Mouse (Mus musculus): ENCODE measurements around the gene Pou2f1. TPM values are rescaled to one million over a fixed set of nuclear protein-coding genes. Genes with fewer than 3 reads are reported as not detected.

Pou2f1 gene
- polyA plus RNA-seq, 1 experiment from 2014 or later = 26.1 TPM

DNA sequence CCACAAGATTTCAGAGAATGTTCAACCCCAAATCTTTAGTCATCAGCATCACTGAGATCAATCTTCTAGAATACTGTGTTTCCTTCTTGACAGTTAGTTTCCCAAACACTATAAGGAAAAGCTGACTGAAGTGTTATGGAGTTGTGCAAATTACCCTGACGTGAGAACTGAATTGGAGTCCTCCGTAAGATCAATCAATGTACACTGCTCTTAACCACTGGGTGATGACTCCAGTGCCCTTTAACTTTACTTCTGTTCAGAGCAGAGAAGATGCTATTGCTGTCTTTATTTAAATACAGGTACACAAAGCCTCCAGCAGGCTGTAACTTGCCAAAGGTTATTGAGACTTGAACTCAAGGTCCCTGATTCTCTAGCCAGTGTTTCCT lies 88.1 kb downstream of the Pou2f1 start:
- WGBS = 64% methylated on average over 2 of the region's 2 CpGs
- H3K27ac ChIP-seq (ENCODE audit: low read depth, low read length) = no peak overlapping the region
- no peak for ATAC-seq (ENCODE audit: low FRiP score)
- H3K4me2 ChIP-seq (replicated peaks; ENCODE audit: low read depth, low read length) = no peak overlapping the region
- no peak overlapping the region for H3K9ac ChIP-seq (ENCODE audit: low read depth, low read length)
- no peak overlapping the region for H3K4me3 ChIP-seq (ENCODE audit: low read depth, low read length)
- H3K27me3 ChIP-seq (ENCODE audit: control insufficient read depth, insufficient read depth, low read length) = no peaks in the 10 kb centered on the region
- peaks cover 4% of the 10 kb centered on the region; the same call in 1 of the 2 replicates for H3K36me3 ChIP-seq (ENCODE audit: control insufficient read depth, insufficient read depth, low read length)
- no peak for DNase-seq (ENCODE audit: low spot score)
- no peaks in the 10 kb centered on the region for H3K4me1 ChIP-seq (replicated peaks; ENCODE audit: control insufficient read depth, insufficient read depth, low read length)
- H3K9me3 ChIP-seq (ENCODE audit: control insufficient read depth, low read length) = no peaks in the 10 kb centered on the region

DNA sequence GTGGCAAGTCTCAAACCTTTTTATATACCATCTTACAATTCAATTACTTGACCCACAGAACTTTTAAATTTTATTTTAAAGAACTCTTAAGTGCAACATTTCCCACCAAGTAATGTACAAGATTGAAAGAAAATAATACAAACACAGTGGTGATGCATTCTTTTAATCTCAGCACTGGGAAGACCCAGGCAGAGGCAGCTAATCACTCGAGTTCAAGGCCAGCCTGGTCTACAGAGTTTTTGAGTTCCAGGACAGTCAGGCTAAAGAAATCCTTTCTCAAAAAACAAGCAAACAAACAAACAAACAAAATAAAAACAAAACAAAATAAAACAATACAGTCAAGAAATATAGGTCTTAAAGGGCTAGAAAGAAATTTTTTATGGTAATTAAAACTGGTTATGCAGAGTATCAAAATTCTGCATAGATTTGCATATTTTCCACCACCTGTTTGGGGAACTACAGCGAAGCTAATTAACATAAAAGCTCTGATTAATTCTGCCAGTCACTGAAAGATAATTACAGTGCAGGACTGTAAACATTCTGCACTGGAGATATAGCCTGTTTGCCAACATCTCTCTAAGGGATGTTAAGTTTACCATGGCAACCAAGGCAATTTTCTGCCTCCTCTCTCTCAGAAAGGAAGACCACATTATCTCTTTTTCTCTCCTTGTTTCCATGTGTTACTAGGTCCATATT lies 88.6 kb downstream of the Pou2f1 start:
- no peaks in the 10 kb centered on the region for H3K27me3 ChIP-seq (ENCODE audit: control insufficient read depth, insufficient read depth, low read length)
- H3K9ac ChIP-seq (ENCODE audit: low read depth, low read length) = no peak overlapping the region
- H3K9me3 ChIP-seq (ENCODE audit: control insufficient read depth, low read length) = no peaks in the 10 kb centered on the region
- no peak overlapping the region for H3K4me2 ChIP-seq (replicated peaks; ENCODE audit: low read depth, low read length)
- peaks cover 4% of the 10 kb centered on the region; the same call in 1 of the 2 replicates for H3K36me3 ChIP-seq (ENCODE audit: control insufficient read depth, insufficient read depth, low read length)
- no peak for ATAC-seq (ENCODE audit: low FRiP score)
- H3K4me1 ChIP-seq (replicated peaks; ENCODE audit: control insufficient read depth, insufficient read depth, low read length) = no peaks in the 10 kb centered on the region
- H3K27ac ChIP-seq (ENCODE audit: low read depth, low read length) = no peak overlapping the region
- DNase-seq (ENCODE audit: low spot score) = no peak
- 82% methylated on average over 2 of the region's 2 CpGs for WGBS
- no peak overlapping the region for H3K4me3 ChIP-seq (ENCODE audit: low read depth, low read length)

DNA sequence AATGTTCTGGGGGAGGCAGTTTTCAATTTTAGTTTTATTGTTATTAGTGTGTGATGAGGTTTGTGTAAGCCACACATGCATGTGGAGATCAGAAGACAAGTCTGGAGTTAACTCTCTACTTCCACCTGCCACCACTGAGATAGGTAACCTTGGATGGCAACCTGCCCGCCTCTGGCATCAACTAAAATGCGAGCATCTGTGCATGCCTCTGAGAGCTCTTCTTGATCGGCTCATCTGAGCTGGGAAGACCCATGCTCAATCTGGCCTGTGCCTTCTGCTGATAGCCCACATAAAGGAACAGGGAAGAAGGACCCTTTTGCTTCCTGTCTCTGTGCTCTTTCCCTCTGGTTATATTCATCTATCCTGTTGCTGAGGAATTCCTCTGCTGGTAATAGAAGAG lies 93.0 kb downstream of the Pou2f1 start:
- H3K9ac ChIP-seq (ENCODE audit: low read depth, low read length) = no peak overlapping the region
- no peak for DNase-seq (ENCODE audit: low spot score)

DNA sequence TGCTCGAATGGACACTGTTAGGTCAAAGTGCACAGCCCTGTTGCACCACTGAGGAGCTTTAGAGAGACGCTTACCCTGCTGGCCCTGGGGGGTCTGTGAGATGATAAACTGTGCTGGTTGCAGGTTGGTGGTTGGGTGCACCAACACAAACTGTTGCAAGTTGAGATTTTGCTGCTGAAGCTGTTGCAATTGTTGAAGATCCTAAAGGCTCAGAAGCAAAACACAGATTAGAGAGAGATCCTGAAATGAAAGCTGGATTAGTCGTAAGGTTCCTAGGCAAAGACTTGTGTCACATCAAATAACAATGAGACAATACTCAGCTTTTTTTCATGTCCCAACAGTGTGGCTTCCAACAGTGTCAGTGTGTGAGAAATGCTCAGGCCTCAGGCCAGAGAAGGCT lies 93.7 kb downstream of the Pou2f1 start:
- H3K9ac ChIP-seq (ENCODE audit: low read depth, low read length) = no peak overlapping the region
- H3K9me3 ChIP-seq (ENCODE audit: control insufficient read depth, low read length) = no peaks in the 10 kb centered on the region
- no peak overlapping the region for H3K27ac ChIP-seq (ENCODE audit: low read depth, low read length)
- no peak overlapping the region for H3K4me2 ChIP-seq (replicated peaks; ENCODE audit: low read depth, low read length)
- no peaks in the 10 kb centered on the region for H3K27me3 ChIP-seq (ENCODE audit: control insufficient read depth, insufficient read depth, low read length)
- H3K4me1 ChIP-seq (replicated peaks; ENCODE audit: control insufficient read depth, insufficient read depth, low read length) = no peaks in the 10 kb centered on the region
- no peak overlapping the region for H3K4me3 ChIP-seq (ENCODE audit: low read depth, low read length)
- 71% methylated on average over 3 of the region's 3 CpGs for WGBS
- peaks cover 3% of the 10 kb centered on the region; the same call in 1 of the 2 replicates for H3K36me3 ChIP-seq (ENCODE audit: control insufficient read depth, insufficient read depth, low read length)
- no peak for DNase-seq (ENCODE audit: low spot score)
- no peak for ATAC-seq (ENCODE audit: low FRiP score)

More for the DNA sequence above, 93.0 kb downstream of the Pou2f1 start:
- H3K4me3 ChIP-seq (ENCODE audit: low read depth, low read length) = no peak overlapping the region
- H3K4me2 ChIP-seq (replicated peaks; ENCODE audit: low read depth, low read length) = no peak overlapping the region
- H3K36me3 ChIP-seq (ENCODE audit: control insufficient read depth, insufficient read depth, low read length) = peaks cover 3% of the 10 kb centered on the region; the same call in 1 of the 2 replicates
- no peaks in the 10 kb centered on the region for H3K4me1 ChIP-seq (replicated peaks; ENCODE audit: control insufficient read depth, insufficient read depth, low read length)
- H3K9me3 ChIP-seq (ENCODE audit: control insufficient read depth, low read length) = no peaks in the 10 kb centered on the region
- ATAC-seq (ENCODE audit: low FRiP score) = no peak
- WGBS = 92% methylated on average over 3 of the region's 3 CpGs
- no peaks in the 10 kb centered on the region for H3K27me3 ChIP-seq (ENCODE audit: control insufficient read depth, insufficient read depth, low read length)
- H3K27ac ChIP-seq (ENCODE audit: low read depth, low read length) = no peak overlapping the region

DNA sequence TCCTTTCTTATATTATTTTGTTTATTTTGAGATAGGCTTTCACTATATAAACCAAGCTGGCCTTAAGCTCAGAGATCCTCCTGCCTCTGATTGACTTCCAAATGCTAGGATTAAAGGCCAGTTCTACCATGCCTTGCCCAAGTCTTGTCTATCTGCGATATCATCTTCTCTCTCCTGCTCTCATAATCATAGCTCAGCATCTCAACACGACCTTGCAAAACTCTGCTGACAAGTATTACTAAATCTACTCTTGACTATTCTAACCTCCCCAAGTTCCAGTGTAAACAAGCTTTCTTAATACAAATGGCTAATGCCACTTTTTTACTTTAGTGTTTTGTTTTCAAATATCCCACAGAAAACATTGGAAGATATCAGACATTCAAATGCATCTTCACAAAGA lies 94.3 kb downstream of the Pou2f1 start:
- H3K4me2 ChIP-seq (replicated peaks; ENCODE audit: low read depth, low read length) = no peak overlapping the region
- WGBS = 93% methylated on average over 2 of the region's 2 CpGs
- H3K9me3 ChIP-seq (ENCODE audit: control insufficient read depth, low read length) = no peaks in the 10 kb centered on the region
- peaks cover 3% of the 10 kb centered on the region; the same call in 1 of the 2 replicates for H3K36me3 ChIP-seq (ENCODE audit: control insufficient read depth, insufficient read depth, low read length)
- ATAC-seq (ENCODE audit: low FRiP score) (no peak), DNase-seq (ENCODE audit: low spot score) (no peak)
- H3K27ac ChIP-seq (ENCODE audit: low read depth, low read length) = no peak overlapping the region
- H3K27me3 ChIP-seq (ENCODE audit: control insufficient read depth, insufficient read depth, low read length) = no peaks in the 10 kb centered on the region
- H3K4me1 ChIP-seq (replicated peaks; ENCODE audit: control insufficient read depth, insufficient read depth, low read length) = no peaks in the 10 kb centered on the region
- no peak overlapping the region for H3K9ac ChIP-seq (ENCODE audit: low read depth, low read length)
- no peak overlapping the region for H3K4me3 ChIP-seq (ENCODE audit: low read depth, low read length)

DNA sequence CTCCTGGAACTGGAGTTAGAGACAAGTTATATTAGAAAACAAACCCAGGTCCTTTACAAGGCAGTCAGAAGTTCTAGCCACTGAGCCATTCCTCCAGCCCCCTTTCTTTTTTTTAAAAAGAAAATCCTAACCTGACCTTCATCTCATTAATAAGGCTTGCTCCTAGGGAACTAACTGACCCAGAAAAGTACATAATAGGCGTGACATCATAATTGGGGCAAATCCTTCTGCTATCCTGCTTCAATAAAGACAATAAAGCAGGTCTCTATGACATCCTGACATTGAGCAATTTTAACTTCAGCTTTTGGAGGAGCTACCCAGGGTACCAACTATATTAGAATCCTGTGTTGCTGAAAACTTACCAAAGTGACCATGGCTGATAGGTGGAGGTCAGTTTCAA lies 98.9 kb downstream of the Pou2f1 start:
- H3K27ac ChIP-seq (ENCODE audit: low read depth, low read length) = no peak overlapping the region
- 78% methylated on average over 1 of the region's 1 CpGs for WGBS
- H3K4me2 ChIP-seq (replicated peaks; ENCODE audit: low read depth, low read length) = no peak overlapping the region
- no peaks in the 10 kb centered on the region for H3K27me3 ChIP-seq (ENCODE audit: control insufficient read depth, insufficient read depth, low read length)
- no peaks in the 10 kb centered on the region for H3K4me1 ChIP-seq (replicated peaks; ENCODE audit: control insufficient read depth, insufficient read depth, low read length)
- no peaks in the 10 kb centered on the region for H3K9me3 ChIP-seq (ENCODE audit: control insufficient read depth, low read length)
- DNase-seq (ENCODE audit: low spot score) = no peak
- no peak overlapping the region for H3K9ac ChIP-seq (ENCODE audit: low read depth, low read length)
- peaks cover 3% of the 10 kb centered on the region; the same call in 1 of the 2 replicates for H3K36me3 ChIP-seq (ENCODE audit: control insufficient read depth, insufficient read depth, low read length)
- H3K4me3 ChIP-seq (ENCODE audit: low read depth, low read length) = no peak overlapping the region
- ATAC-seq (ENCODE audit: low FRiP score) = no peak

DNA sequence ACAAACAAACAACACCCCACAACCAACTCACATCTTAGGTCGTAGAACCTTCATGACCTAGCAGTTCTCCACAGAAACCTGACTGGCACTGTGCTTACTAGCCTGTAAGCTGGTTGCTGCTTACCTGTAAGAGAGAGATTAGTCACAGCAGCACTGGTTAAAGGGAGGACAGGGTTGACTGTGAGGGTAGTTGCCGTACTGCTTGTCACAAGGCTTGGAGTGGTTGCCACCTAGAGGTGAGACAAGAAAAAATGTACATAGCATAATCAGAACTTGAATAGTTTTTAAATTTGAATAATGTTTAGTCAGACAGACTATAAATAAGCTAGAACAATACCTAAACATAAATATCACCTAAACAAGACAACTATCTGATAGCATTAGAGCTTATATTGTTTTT lies 110.8 kb downstream of the Pou2f1 start:
- Histone ChIP-seq H3K4me2 (replicated peaks; ENCODE audit: low read depth, low read length) (no peak overlapping the region), H3K27ac (ENCODE audit: low read depth, low read length) (no peak overlapping the region), H3K9ac (ENCODE audit: low read depth, low read length) (no peak overlapping the region), H3K27me3 (ENCODE audit: control insufficient read depth, insufficient read depth, low read length) (no peaks in the 10 kb centered on the region), H3K4me1 (replicated peaks; ENCODE audit: control insufficient read depth, insufficient read depth, low read length) (no peaks in the 10 kb centered on the region), H3K4me3 (ENCODE audit: low read depth, low read length) (no peak overlapping the region), H3K36me3 (ENCODE audit: control insufficient read depth, insufficient read depth, low read length) (peaks cover 8% of the 10 kb centered on the region), H3K9me3 (ENCODE audit: control insufficient read depth, low read length) (no peaks in the 10 kb centered on the region)
- ATAC-seq (ENCODE audit: low FRiP score) = no peak
- 87% methylated on average over 2 of the region's 2 CpGs for WGBS
- DNase-seq (ENCODE audit: low spot score) = no peak

DNA sequence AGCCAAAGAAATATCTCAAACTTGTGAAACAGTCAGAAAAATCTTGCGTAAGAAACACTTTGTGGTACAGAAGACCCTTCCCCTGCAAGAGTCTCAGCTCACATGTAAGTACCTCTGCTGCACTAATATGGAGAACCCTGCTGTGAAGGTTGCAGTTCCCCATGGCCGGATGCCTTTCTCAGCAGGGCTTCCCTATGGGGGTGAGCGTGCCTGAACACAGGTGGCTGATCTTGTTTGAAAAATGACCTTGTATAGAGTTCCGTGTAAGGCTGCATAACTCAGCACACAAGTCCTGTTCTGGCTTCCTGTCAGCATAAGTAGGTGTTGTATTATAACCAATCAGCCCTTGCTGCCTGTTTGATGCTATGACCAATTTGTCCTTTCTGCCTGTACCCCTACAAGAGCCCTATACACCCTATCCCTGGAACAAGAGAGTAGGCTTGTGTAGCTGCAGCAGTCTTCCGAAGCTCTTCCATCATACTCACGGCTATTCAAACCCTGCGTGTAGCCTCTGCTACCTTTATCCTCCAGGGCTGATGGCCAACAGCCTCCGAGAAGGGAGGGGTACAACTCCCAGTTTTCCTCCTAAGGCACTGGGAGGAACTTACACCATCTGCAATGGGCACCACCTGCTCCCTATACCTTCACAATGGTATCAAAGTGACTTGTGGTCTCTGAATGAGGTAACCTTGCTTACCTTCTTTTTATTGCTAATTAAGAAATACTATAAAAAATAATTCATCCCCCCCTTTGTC lies 120.2 kb downstream of the Pou2f1 start:
- H3K36me3 ChIP-seq (ENCODE audit: control insufficient read depth, insufficient read depth, low read length) = no peaks in the 10 kb centered on the region
- no peaks in the 10 kb centered on the region for H3K27me3 ChIP-seq (ENCODE audit: control insufficient read depth, insufficient read depth, low read length)
- no peak overlapping the region for H3K4me3 ChIP-seq (ENCODE audit: low read depth, low read length)
- WGBS = 58% methylated on average over 8 of the region's 8 CpGs
- ATAC-seq (ENCODE audit: low FRiP score) (no peak), DNase-seq (ENCODE audit: low spot score) (no peak)
- no peak overlapping the region for H3K9ac ChIP-seq (ENCODE audit: low read depth, low read length)
- H3K9me3 ChIP-seq (ENCODE audit: control insufficient read depth, low read length) = no peaks in the 10 kb centered on the region
- H3K4me1 ChIP-seq (replicated peaks; ENCODE audit: control insufficient read depth, insufficient read depth, low read length) = no peaks in the 10 kb centered on the region
- H3K27ac ChIP-seq (ENCODE audit: low read depth, low read length) = no peak overlapping the region
- H3K4me2 ChIP-seq (replicated peaks; ENCODE audit: low read depth, low read length) = no peak overlapping the region

DNA sequence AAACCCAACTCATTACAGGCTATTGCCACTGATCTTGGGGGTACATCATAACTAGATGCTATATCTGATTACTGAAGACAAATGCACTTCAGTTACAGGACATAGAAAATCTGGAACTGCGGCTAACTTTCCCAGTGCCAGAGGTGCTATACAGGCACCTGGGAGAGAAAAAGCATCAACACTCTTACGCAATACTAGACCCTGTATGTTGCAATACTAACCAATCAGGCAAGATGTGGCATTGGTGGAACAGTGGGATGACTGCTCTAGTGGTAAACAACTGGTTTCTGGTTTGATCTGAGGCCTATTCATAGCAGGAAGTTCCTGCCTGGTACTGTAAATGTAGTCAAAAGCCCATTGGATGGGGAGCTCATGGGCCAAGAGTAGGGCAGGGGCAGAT lies 123.7 kb downstream of the Pou2f1 start:
- Histone ChIP-seq H3K9ac (ENCODE audit: low read depth, low read length) (no peak overlapping the region), H3K27ac (ENCODE audit: low read depth, low read length) (no peak overlapping the region), H3K9me3 (ENCODE audit: control insufficient read depth, low read length) (no peaks in the 10 kb centered on the region), H3K36me3 (ENCODE audit: control insufficient read depth, insufficient read depth, low read length) (no peaks in the 10 kb centered on the region), H3K4me3 (ENCODE audit: low read depth, low read length) (no peak overlapping the region), H3K4me2 (replicated peaks; ENCODE audit: low read depth, low read length) (no peak overlapping the region), H3K4me1 (replicated peaks; ENCODE audit: control insufficient read depth, insufficient read depth, low read length) (no peaks in the 10 kb centered on the region), H3K27me3 (ENCODE audit: control insufficient read depth, insufficient read depth, low read length) (no peaks in the 10 kb centered on the region)
- ATAC-seq (ENCODE audit: low FRiP score) = no peak
- WGBS = 98% methylated on average over 2 of the region's 2 CpGs
- no peak for DNase-seq (ENCODE audit: low spot score)

All from hindbrain, embryonic 11.5 days (tissue).